Mouse (Mus musculus): Measurements from ENCODE around the gene Il20rb.

DNA sequence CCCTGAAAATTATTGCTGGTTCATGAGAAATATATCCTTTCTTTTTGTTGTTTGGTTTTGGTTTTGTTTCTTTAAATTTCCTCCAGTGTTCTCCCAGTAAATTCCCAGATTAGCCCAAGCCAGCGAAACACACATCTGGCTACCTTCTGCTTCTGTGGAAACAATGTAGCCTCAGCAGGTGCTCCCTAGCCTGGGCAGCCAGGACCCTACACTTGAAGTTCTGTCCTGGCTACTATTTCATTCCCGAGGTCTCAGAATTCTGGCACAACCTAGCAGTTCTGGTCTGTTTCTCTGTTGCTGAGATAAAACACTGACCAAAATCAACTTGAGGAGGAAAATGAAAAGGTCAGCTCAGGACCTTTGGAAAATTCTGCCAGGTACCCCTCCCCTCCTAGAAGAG is 55.2 kb downstream of the Il20rb start:
- TF ChIP-seq CTCF (IDR thresholded peaks at IDR 0.05; ENCODE audit: low read depth) (no peak), EP300 (IDR thresholded peaks at IDR 0.05; ENCODE audit: low read depth) (no peak)
